Mouse (Mus musculus) T-helper 1 cell (primary cell): Measurements from ENCODE around the gene 4930447C04Rik.

Experiments
- in situ Hi-C: fragments of 300-600 bp; cut with MboI, MseI; formaldehyde crosslinking; loops from one replicate; pipeline ENCODE4 v1.15.1; 2025; ENCODE audit warnings: high pct_unique_total_duplicates

4930447C04Rik gene

GRCm38 (mm10) chr12:72940071-72940821, at the start of gene 4930447C04Rik:
Gene 4930447C04Rik, minus strand, starts transcription at chr12:72940774.
- in situ Hi-C loops: no loop called here

GRCm38 (mm10) chr12:72983071-72983857, 42.7 kb upstream of the 4930447C04Rik start:
- in situ Hi-C loops: no loop called here

GRCm38 (mm10) chr12:72982616-72983015, 42.0 kb upstream of the 4930447C04Rik start:
- in situ Hi-C loops: no loop called here

GRCm38 (mm10) chr12:72979236-72979635, 38.7 kb upstream of the 4930447C04Rik start:
- in situ Hi-C loops: no loop called here

- in situ Hi-C loops: no loop called here
Measured at GRCm38 (mm10) chr12:72977851-72978250, 37.3 kb upstream of the 4930447C04Rik start.

GRCm38 (mm10) chr12:72976718-72977117, 36.1 kb upstream of the 4930447C04Rik start:
- in situ Hi-C loops: no loop called here

GRCm38 (mm10) chr12:72976172-72976571, 35.6 kb upstream of the 4930447C04Rik start:
- in situ Hi-C loops: no loop called here

- in situ Hi-C loops: no loop called here
Measured at GRCm38 (mm10) chr12:72973161-72973560, 32.6 kb upstream of the 4930447C04Rik start.

GRCm38 (mm10) chr12:72970620-72971019, 30.0 kb upstream of the 4930447C04Rik start:
- in situ Hi-C loops: no loop called here

- in situ Hi-C loops: no loop called here
Measured at GRCm38 (mm10) chr12:72967541-72967940, 27.0 kb upstream of the 4930447C04Rik start.

GRCm38 (mm10) chr12:72962761-72963160, 22.2 kb upstream of the 4930447C04Rik start:
- in situ Hi-C loops: no loop called here

- in situ Hi-C loops: loop anchor here (5.0 kb wide), 1 partner anchor 116 kb away; no protein-coding TSS in a partner anchor
Measured at GRCm38 (mm10) chr12:72958446-72958845, 17.9 kb upstream of the 4930447C04Rik start.

GRCm38 (mm10) chr12:72957829-72958424, 17.4 kb upstream of the 4930447C04Rik start:
- in situ Hi-C loops: loop anchor here (5.0 kb wide), 1 partner anchor 116 kb away; no protein-coding TSS in a partner anchor

GRCm38 (mm10) chr12:72954906-72955305, 14.3 kb upstream of the 4930447C04Rik start:
- in situ Hi-C loops: loop anchor here (5.0 kb wide), 1 partner anchor 113 kb away; no protein-coding TSS in a partner anchor

- in situ Hi-C loops: no loop called here
Measured at GRCm38 (mm10) chr12:72953858-72954257, 13.3 kb upstream of the 4930447C04Rik start.

GRCm38 (mm10) chr12:72953089-72953488, 12.5 kb upstream of the 4930447C04Rik start:
- in situ Hi-C loops: no loop called here

GRCm38 (mm10) chr12:72947335-72947734, 6.8 kb upstream of the 4930447C04Rik start:
- in situ Hi-C loops: no loop called here

GRCm38 (mm10) chr12:72946805-72947204, 6.2 kb upstream of the 4930447C04Rik start:
- in situ Hi-C loops: no loop called here

- in situ Hi-C loops: no loop called here
Measured at GRCm38 (mm10) chr12:72946064-72946395, 5.5 kb upstream of the 4930447C04Rik start.

- in situ Hi-C loops: no loop called here
Measured at GRCm38 (mm10) chr12:72945301-72946063, 4.9 kb upstream of the 4930447C04Rik start.

GRCm38 (mm10) chr12:72944411-72945225, 4.0 kb upstream of the 4930447C04Rik start:
- in situ Hi-C loops: no loop called here
